Mouse (Mus musculus) right cerebral cortex, adult 2 months (tissue): Measurements from ENCODE around the gene Cobll1.
"Not testable (repeated sequence)": the region's sequence is repeated elsewhere in the genome, so short reads cannot be mapped to it uniquely, and the experiment has no call there.

Experiments
- DNase-seq, 2 experiments: peaks; one replicate each; pipeline ENCODE4 v3.0.0; 2021 to 2022; ENCODE audit warnings: low spot score in 2 of 2

Gene Cobll1

DNA sequence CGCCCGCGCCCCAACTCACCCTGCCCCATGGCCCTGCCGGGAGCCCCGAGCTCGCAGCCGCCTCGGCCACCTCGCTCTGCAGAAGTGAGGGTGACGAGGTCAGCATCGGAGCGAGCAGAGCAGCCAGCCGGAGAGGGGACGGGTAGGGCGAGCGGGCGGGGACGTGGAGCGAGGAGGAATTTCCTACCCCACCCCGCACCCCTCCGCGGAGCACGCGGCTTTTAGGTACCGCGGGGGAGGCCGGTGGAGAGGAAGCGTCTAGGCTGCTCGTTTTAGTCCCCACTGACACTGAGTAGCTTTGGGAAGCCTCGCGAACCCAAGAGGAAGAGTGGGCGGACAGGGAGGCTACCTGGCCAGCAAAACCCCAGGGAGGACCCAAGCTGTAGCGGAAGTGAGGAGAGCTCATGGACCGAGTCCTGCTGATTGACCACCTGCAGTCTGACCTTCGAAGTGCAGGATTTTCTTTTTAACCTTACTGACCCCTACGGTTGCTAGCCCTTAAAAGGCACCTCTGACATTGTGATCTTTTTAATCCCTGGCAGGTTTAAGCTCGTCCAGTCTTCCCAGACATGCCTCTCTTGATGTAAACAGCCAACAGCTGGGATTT, at the start of gene Cobll1:
TSS of gene Cobll1 (minus strand) at position 440 of the 607 bp plus-strand sequence.
- DNase-seq, result no peak

DNA sequence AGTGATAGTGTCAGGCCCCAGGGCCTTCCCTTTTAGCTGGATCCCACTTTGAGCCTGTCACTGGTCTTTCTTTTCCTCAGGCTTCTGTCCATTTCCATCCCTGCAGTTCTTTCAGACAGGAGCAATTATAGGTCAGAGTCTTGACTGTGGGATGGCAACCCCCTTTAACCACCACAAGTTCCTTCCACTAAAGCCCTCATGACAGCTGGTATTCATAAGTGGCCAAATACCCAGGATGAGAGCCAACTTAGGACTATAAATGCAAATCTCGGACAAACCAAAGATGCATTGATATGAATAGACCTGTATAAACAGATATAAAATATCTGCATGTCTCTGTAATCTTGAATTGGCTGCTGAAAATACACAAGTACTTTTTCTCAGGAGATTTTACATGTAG, 49.5 kb upstream of the Cobll1 start:
- DNase-seq, result no peak

DNA sequence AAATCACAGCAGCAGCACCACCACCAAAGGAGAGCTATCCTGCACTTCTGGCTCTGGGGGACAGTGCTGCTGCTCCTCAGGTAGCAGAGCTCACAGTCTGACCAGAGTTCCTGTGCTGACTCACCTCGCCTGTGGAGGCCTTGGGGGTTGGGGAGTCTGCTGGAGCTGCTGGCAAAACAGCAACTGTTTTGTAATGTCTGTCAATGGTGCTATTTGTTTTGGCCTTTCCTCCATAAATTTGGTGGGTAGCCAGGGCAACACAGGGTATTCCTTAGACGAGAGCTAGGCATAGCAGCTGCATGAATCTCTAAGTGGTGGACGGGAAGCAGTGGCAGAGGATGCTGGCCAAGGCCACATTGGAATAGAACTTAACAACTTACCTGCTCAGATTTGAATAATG, 46.2 kb upstream of the Cobll1 start:
- no peak for DNase-seq

DNA sequence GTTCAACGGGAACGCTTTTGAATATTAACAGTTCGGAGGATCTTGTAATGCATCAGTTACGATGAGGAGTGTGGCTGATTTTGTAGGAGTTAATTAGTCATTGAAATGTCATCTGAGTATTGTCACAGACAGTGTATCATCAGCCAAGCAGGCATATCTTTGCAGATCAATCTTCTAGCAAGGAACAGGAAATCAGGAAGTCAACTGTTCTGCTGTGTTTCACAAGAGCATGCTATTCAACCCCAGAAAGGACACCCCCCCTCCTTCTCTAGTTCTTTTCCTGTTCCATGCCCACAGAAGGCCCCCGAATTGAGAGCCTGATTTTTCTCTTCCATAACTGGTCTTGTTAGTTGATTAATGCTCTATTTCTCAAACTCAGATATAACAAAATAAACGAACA, 43.8 kb upstream of the Cobll1 start:
- no peak for DNase-seq

DNA sequence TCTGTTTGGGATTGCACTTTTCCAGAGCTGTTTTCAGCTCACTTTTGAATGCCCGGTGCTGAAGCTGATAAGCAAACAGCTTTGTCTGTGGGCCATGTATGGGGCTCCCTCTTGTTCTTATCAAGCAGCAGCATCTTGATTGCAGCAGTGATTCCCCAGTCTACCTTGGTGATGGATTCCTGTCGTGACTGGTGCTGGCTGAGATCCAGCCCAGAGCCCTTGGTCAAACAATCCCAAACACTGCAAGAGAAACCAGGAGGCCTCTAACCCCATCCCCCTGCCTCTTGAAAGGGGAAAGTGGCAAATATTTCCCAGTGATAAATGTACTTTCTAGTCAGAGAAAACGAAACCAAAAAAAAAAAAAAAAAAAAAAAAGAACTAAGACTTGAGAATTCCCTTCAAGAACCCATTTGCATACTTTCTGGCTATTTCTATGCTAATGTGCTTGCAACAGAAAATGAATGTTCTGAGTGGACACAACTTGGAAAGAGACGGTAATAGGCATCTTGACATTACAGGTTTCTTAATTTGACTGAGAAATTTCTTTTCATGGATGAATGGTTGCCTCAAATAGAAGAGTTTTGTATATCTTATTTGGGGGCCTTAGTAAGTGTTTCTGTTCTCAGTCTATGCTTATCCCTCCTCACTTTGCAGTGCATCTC, 40.0 kb upstream of the Cobll1 start:
- no peak for DNase-seq

DNA sequence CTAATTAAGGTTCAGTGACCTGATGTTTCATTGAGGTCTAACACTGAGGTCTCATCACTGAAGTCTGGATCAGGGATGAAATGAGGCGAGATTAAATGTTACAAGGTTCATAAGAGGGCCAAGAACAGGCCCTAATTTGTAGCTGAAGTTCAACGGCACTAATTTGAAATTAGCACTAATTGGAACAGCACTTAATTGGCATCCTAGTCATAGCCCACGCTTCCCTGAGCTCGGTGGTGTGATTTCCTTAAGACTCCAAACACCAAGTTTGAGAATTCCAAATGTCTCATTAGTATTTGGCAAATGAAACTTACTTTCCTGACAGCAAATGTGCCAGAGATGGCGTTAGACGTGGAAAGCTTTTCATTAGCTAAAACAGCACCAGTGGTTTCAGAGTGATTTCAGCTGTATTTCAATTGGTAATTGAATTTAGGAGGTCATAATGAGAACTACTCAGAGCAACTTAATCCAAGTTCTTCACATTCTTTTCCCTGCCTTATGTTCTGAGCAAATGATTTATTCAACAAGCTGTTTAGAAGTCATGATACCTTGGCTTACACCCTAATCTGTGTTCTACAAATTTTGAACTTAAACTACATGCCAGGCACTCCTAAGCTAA, 36.3 kb upstream of the Cobll1 start:
- DNase-seq, result no peak

DNA sequence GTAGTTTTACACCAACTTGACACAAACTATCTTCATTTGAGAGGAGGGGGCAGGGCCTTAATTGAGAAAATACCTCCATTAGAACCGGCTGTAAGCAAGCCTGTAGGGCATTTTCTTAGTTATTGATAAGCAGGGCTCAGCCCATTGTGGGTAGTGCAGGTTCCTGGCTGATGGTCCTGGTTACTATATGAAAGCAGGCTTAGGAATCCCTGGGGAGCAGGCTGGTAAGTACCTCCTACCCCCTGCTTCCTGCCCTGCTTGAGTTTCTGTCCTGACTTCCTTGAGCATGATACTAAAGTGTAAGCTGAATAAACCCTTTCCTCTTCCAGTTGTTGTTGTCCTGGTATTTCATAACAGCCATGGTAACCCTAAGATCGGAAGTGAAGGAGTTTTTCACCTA, 34.7 kb upstream of the Cobll1 start:
- DNase-seq, result no peak

DNA sequence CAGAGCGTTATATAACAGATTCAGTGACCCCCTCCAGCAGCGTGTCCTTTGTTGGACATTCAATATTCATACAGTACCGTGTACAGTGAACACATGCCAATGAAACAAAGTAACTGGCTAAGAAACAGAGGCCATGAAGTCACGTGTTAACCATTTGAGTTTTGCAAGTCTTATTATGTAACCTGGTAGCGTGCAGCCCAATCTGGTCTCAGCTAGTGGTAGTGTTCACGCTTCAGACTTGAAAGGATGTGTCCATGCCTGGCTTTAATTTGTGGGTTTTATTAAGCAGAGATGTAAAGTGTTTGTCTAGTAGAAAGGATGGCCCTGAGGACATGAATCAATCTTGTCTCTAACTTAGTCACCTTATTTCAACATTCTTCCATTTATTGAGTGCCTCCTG, 29.5 kb upstream of the Cobll1 start:
- DNase-seq, result no peak

DNA sequence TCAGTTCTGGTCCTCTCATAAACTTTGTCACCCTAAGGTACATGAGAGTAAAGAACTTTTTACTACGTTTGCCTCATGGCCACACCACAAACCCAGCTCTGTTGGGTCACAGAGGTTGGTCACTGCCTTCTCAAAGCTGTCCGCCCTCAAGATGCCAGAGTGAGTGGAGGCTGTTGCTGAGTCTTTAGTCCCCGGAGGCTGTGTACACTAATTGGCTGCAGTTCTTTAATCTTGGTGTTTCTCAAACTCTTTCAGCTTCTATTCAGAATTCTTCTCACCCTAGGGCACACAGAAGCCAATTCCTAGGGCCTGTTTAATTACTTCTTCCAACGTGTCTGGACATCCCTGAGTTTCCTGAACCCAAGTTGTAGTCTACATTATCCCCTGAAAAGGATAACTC, 28.6 kb upstream of the Cobll1 start:
- DNase-seq, result no peak

DNA sequence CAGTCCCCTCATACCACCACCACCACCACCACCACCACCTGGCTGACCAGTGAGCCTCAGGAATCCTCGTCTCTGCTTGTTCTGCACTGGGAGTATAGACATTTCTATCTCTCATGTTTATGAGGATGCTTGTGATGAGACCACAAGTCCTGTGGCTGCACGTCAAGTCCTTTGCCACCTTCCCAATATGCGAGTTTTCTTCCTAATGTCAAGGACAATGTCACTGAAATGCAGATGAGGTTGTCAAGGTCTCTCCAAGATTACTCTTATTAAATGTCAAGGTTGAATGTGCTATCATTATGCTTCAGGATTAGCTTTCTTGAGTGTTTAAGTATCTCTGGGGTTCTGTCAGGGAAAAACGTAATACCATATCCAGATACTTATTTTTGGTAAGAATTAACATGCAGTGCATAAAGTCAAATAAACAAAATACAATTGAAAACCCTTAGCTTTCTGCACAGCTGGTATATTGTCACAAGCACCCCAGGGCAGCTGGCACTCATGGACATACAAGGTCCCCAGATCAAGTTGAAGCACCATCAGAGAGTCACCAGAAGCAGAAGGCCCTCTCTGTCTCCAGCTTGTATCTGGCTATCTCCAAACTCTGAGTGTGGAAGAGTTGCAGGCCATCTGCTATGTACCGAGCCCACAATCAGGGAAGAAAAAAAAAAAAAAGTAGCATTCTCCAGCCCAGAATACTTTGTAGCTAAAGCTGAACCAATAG, 27.5 kb upstream of the Cobll1 start:
- DNase-seq, result no peak

DNA sequence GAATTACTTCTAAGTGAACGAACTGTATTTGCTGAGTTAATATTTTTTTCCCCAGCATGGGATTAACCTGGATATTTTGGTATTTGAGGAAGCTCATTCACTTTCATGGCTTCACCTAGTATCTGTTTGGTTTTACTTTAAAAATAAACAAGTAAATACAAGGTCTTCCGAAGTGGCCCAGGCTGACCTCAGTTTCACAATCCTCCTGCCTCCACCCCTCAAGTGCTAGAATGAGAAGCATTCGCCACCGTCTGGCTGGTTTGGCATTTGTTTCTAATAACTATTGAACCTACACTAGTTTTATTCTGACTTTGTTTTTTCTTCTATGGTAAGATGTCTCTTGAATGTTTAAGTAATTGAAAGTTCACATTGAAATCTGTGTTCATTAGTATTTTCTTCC, 23.0 kb upstream of the Cobll1 start:
- DNase-seq, result no peak

DNA sequence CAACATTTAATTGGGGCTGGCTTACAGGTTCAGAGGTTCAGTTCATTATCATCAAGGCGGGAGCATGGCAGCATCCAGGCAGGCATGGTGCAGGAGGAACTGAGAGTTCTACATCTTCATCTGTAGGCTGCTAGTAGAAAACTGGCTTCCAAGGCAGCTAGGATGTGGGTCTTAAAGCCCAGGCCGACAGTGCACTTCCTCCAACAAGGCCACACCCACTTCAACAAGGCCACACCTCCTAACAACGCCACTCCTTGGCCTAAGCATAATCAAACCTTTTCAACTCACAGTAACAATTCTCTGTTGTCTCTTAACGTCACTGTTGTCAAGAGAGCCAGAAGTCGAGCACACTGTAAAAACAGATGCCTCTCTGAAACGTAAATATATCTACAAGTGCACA, 21.6 kb upstream of the Cobll1 start:
- DNase-seq, result not testable (repeated sequence)

DNA sequence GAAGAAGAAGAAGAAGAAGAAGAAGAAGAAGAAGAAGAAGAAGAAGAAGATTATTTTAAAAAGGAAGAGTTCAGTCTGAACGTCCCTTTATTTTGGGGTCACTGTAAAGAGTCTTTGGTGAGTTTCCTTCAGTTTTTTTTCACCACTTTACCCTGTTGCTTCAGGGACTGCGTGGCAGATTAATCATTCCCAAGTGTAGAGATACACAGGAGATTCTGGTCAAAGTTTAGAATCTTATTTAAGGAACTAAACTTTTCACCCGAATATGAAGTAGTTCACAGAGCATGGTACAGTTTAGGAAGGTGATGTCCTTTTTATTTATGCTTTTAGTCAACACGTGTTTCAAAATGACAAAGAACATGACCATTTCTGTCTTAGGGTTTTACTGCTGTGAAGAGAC, 21.2 kb upstream of the Cobll1 start:
- DNase-seq, result no peak

DNA sequence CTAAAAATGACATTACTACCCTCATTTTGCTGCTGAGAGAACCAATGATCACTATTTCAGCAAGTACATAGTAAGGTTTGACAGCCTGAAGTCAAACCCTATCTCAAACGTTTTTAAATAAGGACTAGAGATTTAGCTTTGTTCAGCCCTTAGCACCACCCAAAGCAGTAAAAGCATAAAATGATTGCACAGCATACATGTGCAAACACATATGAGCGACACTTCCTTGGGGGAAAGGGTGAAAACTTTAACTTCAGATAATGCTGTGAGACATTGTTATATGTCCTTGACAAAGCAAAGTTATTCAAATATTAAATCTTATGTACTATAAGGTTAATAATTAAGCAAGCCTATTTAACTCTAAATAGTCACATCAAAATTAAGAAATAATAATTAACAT, 18.2 kb upstream of the Cobll1 start:
- no peak for DNase-seq

DNA sequence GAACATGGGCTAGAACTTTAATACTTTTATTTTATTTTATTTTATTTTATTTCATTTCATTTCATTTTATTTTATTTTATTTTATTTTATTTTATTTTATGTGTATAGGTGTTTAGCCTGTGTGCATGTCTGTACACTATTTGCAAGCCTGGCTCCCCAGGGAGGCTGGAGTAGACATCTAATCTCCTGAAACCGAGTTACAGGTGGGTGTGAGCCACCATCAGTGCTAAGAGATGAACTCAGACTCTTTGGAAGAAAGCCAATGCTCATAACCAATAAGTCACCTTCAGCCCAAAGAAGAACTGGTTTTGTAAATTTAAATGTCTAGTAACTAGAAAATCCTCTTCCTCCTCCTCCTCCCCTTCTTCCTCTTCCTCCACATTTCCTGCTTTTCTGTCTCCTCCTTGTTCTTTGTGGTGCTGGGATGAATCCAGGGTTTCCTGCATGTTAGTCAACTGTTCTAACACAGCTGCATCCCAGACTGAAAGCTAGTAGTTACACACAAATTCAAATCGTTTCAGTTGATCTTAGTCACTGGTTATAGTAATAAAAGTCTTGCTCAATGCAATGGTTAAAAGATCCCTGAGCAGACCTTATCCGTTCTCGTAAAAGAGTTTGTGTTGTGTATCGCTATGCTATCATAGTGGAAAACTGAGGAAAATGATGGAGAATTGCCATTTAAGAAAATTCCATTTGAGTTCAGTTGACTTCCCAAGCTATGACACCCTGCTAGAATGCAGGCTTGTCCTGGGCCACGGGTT, 17.5 kb upstream of the Cobll1 start:
- no peak for DNase-seq

DNA sequence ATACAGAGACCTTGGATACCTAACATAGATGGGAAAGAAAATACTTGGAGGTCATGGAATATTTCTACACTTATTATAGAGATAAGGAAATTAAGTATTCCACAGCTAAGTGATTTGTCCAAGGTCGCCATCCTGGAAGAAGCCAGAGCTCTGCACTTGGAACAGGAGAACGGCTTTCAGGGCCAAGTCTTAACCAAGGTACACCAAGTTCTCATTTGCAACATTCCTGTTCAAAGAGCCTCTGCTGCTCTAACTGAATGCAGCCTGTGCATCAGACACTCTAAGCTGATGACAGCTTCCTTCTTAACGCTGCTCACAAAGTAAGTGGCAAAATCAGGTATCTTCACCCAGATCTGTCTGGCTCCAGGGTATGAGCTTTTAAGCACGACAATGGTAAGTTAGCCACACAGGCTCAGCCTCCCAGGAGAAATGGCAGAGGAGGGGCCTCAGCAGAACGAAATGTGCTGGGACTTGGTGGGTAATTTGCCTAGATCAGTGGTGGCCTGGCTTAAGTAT, 11.4 kb upstream of the Cobll1 start:
- no peak for DNase-seq

DNA sequence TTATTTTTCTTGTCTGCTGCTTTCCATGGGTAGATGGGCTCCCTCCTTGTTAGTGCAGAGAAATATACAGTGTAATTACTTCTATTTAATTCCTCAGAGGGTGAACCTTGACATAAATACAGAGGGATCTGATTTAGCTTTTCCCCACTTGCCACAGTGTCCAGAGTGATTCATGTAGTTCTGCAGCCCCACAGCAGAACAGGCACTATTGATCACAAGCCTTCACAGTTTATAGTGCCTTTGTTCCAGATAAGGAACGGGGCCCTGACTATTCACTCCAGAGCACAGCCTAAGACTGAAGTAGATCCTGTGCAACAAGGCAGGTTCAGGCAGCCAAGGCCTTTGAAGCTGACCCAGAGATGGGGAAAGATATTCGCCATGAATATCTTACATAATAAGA, 10.4 kb upstream of the Cobll1 start:
- DNase-seq, result no peak

DNA sequence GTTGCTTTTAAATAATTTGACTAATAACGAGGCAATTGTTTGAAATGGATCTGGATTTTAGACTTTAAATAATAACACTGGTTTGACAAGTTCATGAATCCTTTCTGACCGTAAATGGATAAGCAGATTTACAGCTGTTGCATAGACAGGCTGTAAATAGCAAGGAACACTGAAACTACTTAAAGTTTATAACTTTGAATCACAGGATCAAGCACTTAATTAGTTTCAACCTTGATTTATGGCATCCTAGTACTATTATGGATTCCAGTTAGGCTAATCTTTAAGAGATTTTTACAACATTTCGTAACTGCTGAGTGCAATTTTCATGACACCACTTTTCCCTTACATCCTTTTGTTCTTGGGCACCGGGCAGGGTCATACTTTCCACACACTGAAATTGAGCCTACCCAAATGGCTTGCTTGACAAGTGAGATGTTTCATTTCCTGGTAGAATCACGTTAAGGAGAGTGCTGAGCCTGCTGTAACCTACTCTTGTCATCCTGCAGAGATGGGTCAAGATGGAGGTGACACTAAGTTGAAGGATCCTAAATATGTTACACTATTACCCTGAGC, 1.1 kb upstream of the Cobll1 start:
- DNase-seq, result no peak

DNA sequence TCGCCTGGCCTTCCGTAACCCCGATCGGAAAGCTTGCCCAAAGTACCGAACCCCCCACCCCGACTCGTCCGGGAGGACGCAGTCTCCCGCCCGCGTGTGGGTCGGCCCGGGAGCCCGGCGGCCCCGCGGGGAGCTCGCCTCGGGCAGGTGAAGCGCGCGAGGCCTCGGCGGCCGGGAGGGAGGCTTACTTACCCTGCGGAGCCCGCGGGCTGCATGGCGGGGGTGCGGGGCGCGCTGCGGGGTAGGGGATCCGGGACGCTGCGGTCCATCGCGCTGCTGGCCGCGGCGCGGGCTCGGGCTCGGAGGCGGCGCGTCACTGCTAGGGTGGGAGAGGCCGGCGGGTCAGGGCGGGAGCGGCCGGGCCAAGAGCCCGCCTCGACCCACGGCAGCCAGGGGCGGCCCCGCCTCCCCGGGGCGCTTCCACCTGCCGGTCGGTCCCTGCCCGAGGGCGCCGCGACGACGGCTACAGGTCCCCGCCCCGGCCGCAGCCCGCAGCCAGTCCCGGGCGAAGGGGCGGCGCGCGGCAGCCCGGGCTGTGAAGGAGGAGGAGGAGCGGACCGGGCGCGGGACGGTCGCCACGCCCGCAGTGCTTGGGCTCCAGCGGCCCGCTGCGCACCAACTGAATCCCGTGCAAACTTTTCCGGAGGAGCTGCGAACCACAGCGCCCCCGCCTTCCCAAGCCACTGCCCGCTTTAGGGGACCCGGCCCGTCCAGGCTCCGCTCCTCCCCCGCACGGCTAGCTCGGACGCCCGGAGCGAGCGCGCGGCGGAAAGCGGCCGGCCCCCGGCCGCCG, 836 bp downstream of the Cobll1 start:
- peak; percentile 7 to 35 for DNase-seq

DNA sequence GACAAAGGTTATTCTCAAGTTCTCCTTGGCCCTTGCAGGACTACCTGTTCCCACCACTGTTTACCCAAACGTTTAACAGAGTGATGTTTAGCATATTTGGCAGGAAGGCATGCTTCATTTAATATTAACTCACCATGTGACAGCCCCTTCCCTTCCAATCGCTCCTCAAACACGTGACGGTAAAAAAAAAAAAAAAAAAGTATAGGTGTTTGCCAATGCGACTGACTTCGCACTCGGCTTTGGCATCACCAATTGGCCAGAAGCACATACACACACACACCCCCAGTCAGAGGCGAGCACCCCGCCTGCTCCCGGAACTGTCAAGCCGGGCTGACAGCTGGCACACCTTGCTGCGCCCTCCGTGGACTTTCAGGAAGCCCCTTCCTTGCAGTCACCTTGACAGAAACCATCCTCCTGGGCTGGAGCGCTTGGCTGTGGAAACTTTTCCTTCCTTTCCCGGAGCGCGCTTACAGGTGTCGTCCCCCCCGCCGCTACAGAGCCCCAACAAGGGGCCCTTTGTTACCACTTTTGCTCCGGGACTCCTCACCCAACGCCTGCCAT, 1.5 kb downstream of the Cobll1 start:
- DNase-seq, result no peak
